Mouse (Mus musculus) sigmoid colon, adult 10 weeks (tissue): ENCODE results near the gene Pkhd1. TPM values are rescaled to one million over a fixed set of nuclear protein-coding genes. Genes with fewer than 3 reads are reported as not detected.

ENCODE experiments used
- polyA plus RNA-seq: library from polyadenylated mRNA; stranded (reverse); fragments of 350-450 nt; fragmentation: Illumina TruSeq; extraction: RNeasy Lipid Tissue Mini Kit (QIAGEN cat#74804); gene quantifications from one replicate; pipeline ENCODE4 v1.2.3, GENCODE M21; 2014; ENCODE audit warnings: low read depth, low replicate concordance

Gene Pkhd1
- polyA plus RNA-seq, result 1.3 TPM

DNA sequence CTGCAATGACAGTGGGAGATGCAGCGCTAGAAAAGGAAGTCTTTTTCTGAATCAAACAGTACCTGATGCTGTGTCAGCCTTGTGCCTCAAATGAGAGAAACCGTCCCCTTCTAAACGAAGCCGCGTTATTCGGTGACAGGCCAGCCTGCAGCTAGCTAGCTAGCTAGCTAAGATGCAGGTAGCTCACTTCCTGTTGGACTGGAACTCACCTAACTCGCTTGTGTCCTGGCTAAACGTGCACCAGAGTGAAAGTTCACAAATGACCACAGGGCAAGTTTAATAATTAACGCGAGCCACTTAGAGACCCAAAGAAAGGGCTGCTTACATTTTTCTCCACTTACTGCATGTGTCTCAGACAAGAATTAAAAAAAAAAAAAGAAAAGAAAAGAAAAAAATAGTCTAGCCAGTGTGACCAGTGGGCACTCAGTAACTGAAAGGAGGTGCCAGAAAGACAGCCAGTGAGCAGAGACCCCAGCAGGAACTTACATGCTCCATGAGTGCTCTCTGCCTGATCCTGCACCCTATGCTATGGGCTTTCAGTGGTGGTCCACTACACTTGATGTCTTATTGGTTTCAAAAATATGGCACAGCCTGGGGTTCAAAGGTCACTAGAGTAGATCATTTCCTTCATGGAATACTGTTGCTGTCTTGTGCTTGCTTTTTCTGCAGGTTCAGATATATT, at the start of gene Pkhd1:
Gene Pkhd1 (minus strand): TSS at position 216 of the 682 bp plus-strand sequence.

Other genes with a start within 250 kb of the Pkhd1 start
- gene Il17a, start 112.8 kb upstream of the Pkhd1 start, polyA plus RNA-seq, result not detected
- gene Il17f, start 172.6 kb upstream of the Pkhd1 start, polyA plus RNA-seq, result 0.38 TPM
- gene Mcm3, start 202.2 kb upstream of the Pkhd1 start, polyA plus RNA-seq, result 2.7 TPM